Mouse (Mus musculus) megakaryocyte, embryonic 14.5 days (primary cell): ENCODE data around the gene Sos2. TPM values are rescaled to one million over a fixed set of nuclear protein-coding genes. Genes with fewer than 3 reads are reported as not detected.
"Not testable (repeated sequence)": the region's sequence is repeated elsewhere in the genome, so short reads cannot be mapped to it uniquely, and the experiment has no call there.

Experiments
- H3K27me3 ChIP-seq: replicated peaks from 2 replicates; pipeline ENCODE3; 2012; ENCODE audit warnings: inconsistent platforms
- H3K36me3 ChIP-seq: replicated peaks from 2 replicates; pipeline ENCODE3; 2012; ENCODE audit warnings: low read length, inconsistent platforms, mixed read lengths
- H3K4me1 ChIP-seq: 2 replicates; pipeline ENCODE4 v1.6.1; 2012; ENCODE audit warnings: inconsistent platforms
- H3K4me3 ChIP-seq: replicated peaks from 2 replicates; pipeline ENCODE3; 2012; ENCODE audit warnings: moderate library complexity, mild to moderate bottlenecking, inconsistent platforms
- H3K9me3 ChIP-seq: 2 replicates; pipeline ENCODE4 v1.6.1; 2012; ENCODE audit warnings: inconsistent platforms
- FLI1 ChIP-seq: IDR thresholded peaks from 2 replicates; pipeline ENCODE4 v1.6.1; 2012; ENCODE audit warnings: low read length, inconsistent platforms, mixed read lengths
- GATA1 ChIP-seq: IDR thresholded peaks from 3 replicates; pipeline ENCODE4 v1.6.1; 2012; ENCODE audit warnings: mixed read lengths, low read length, inconsistent platforms, borderline replicate concordance
- polyA plus RNA-seq: library from polyadenylated mRNA; stranded (reverse); fragments of >175 nt; gene quantifications from 2 replicates; pipeline ENCODE4 v1.2.3, GENCODE M21; 2012; ENCODE audit warnings: low replicate concordance; ENCODE audit not compliant: insufficient read depth

Gene Sos2
- polyA plus RNA-seq, 1 experiment = 4.3 TPM

- Histone ChIP-seq H3K9me3 (no peaks in the 10 kb centered on the region), H3K4me1 (no peaks in the 10 kb centered on the region), H3K27me3 (no peaks in the 10 kb centered on the region), H3K4me3 (no peak overlapping the region), H3K36me3 (peaks cover 48% of the 10 kb centered on the region)
- no peak for TF ChIP-seq FLI1
- no peak for TF ChIP-seq GATA1
These were observed 46.9 kb downstream of the Sos2 start for GRCm38 (mm10) chr12:69634761-69635160.

GRCm38 (mm10) chr12:69618590-69618989 lies 63.1 kb downstream of the Sos2 start:
- H3K36me3 ChIP-seq = peaks cover 57% of the 10 kb centered on the region
- not testable (repeated sequence) for H3K27me3 ChIP-seq, H3K4me1 ChIP-seq, H3K9me3 ChIP-seq, H3K4me3 ChIP-seq

- H3K4me3 ChIP-seq = no peak overlapping the region
- no peaks in the 10 kb centered on the region for H3K9me3 ChIP-seq
- no peaks in the 10 kb centered on the region for H3K27me3 ChIP-seq
- no peak for TF ChIP-seq FLI1
- TF ChIP-seq GATA1 = no peak
- peaks cover 57% of the 10 kb centered on the region for H3K36me3 ChIP-seq
- no peaks in the 10 kb centered on the region for H3K4me1 ChIP-seq
These were observed 77.3 kb downstream of the Sos2 start for GRCm38 (mm10) chr12:69604367-69604766.

- Histone ChIP-seq H3K27me3 (no peaks in the 10 kb centered on the region), H3K4me3 (no peak overlapping the region), H3K4me1 (peaks cover 6% of the 10 kb centered on the region; the same call in 1 of the 2 replicates), H3K36me3 (peaks cover 34% of the 10 kb centered on the region), H3K9me3 (no peaks in the 10 kb centered on the region)
- TF ChIP-seq FLI1 (no peak), GATA1 (no peak)
These were observed 84.2 kb downstream of the Sos2 start for GRCm38 (mm10) chr12:69597446-69597845.

GRCm38 (mm10) chr12:69593130-69593529 lies 88.5 kb downstream of the Sos2 start:
- no peaks in the 10 kb centered on the region for H3K9me3 ChIP-seq
- H3K4me1 ChIP-seq = peaks cover 10% of the 10 kb centered on the region; the same call in 1 of the 2 replicates
- peaks cover 50% of the 10 kb centered on the region for H3K36me3 ChIP-seq
- H3K4me3 ChIP-seq = no peak overlapping the region
- no peak for TF ChIP-seq FLI1
- TF ChIP-seq GATA1 = no peak
- H3K27me3 ChIP-seq = no peaks in the 10 kb centered on the region

GRCm38 (mm10) chr12:69583270-69583629 lies 98.4 kb downstream of the Sos2 start:
- no peaks in the 10 kb centered on the region for H3K27me3 ChIP-seq
- H3K9me3 ChIP-seq = no peaks in the 10 kb centered on the region
- peak overlapping the region; percentile 98 for H3K4me3 ChIP-seq
- TF ChIP-seq GATA1 = no peak
- no peak for TF ChIP-seq FLI1
- H3K4me1 ChIP-seq = peaks cover 28% of the 10 kb centered on the region
- H3K36me3 ChIP-seq = peaks cover 63% of the 10 kb centered on the region

GRCm38 (mm10) chr12:69582613-69583269 lies 98.9 kb downstream of the Sos2 start, which contains the start of gene Vcpkmt:
TSS of gene Vcpkmt (minus strand) at chr12:69583028.
- peaks cover 28% of the 10 kb centered on the region for H3K4me1 ChIP-seq
- H3K9me3 ChIP-seq = no peaks in the 10 kb centered on the region
- H3K27me3 ChIP-seq = no peaks in the 10 kb centered on the region
- H3K36me3 ChIP-seq = peaks cover 65% of the 10 kb centered on the region
- TF ChIP-seq FLI1 (no peak), GATA1 (no peak)
- H3K4me3 ChIP-seq = peak within 1 kb of the TSS; percentile 98

GRCm38 (mm10) chr12:69582216-69582612 lies 99.4 kb downstream of the Sos2 start:
- Histone ChIP-seq H3K4me3 (peak overlapping the region; percentile 98), H3K9me3 (no peaks in the 10 kb centered on the region), H3K27me3 (no peaks in the 10 kb centered on the region), H3K4me1 (peaks cover 28% of the 10 kb centered on the region), H3K36me3 (peaks cover 65% of the 10 kb centered on the region)
- TF ChIP-seq FLI1 (no peak), GATA1 (no peak)

- peaks cover 60% of the 10 kb centered on the region for H3K36me3 ChIP-seq
- H3K4me3 ChIP-seq = no peak overlapping the region
- H3K4me1 ChIP-seq = peaks cover 33% of the 10 kb centered on the region
These were observed 102.0 kb downstream of the Sos2 start for GRCm38 (mm10) chr12:69579623-69580022.

GRCm38 (mm10) chr12:69576120-69576627 lies 105.5 kb downstream of the Sos2 start:
- Histone ChIP-seq H3K27me3 (no peaks in the 10 kb centered on the region), H3K9me3 (0 out of 2 replicates have a peak, but pooled peaks cover 3% of the 10 kb centered on the region), H3K36me3 (peaks cover 59% of the 10 kb centered on the region), H3K4me1 (peaks cover 37% of the 10 kb centered on the region), H3K4me3 (no peak overlapping the region)
- TF ChIP-seq GATA1 = no peak
- no peak for TF ChIP-seq FLI1

More at GRCm38 (mm10) chr12:69579623-69580022, 102.0 kb downstream of the Sos2 start:
- TF ChIP-seq FLI1 (no peak), GATA1 (no peak)
- Histone ChIP-seq H3K27me3 (no peaks in the 10 kb centered on the region), H3K9me3 (no peaks in the 10 kb centered on the region)
